Mouse (Mus musculus) cerebellum, adult 2 months (tissue): ENCODE data around the gene C730034F03Rik.

ENCODE experiments used
- CTCF ChIP-seq: fragments of 200-500 bp; IDR thresholded peaks from 2 replicates; pipeline ENCODE4 v1.5.1; 2011; ENCODE audit warnings: low read depth, mild to moderate bottlenecking, control low read depth, low read length, moderate library complexity, borderline replicate concordance; ENCODE audit not compliant: insufficient read depth
- POLR2A ChIP-seq: fragments of 200-500 bp; IDR thresholded peaks from 2 replicates; pipeline ENCODE4 v1.6.1; 2011; ENCODE audit warnings: low read length, control low read depth, borderline replicate concordance; ENCODE audit not compliant: insufficient read depth

DNA sequence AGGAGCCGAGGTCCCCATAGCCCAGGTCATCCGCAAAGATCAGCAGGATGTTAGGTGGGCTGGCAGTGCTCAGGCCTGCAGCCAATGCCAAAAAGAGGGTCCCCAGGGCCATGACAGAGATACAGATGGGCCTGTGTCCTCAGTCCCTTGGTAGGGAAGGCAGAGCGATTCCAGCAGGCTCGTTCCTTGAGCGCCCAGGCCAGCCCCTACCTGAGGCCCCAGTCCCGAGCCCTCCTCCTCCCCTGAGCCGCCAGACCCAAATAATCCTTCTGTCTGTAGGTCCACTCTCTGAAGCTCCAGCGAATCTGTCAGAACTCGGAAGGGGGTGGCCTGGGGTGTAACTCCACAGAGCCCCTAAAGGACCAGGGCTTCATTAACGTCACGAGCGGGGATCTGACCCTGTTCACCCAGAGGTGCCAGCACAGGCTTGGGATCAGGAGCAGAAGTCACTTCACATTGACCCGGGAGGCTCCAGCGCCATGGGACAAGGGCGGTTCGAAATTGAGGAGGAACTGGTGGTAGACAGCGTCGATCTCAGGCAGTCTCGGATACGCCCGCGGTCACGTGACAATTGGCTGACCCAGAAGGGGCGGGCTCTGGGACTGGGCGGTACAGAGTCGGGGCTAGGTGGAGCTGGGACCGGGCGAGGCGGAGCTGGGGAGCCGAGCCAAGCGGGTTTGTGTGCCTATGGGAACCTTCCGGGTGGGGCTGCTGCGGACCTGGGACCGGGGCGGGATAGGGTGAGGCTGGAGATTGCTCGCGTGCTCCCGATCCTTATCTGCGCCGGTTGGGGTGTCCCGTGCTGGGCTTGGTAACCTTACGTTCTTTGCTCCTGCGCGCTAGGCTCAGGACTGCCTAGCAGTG, 46.5 kb downstream of the C730034F03Rik start:
- TF ChIP-seq CTCF (no peak), POLR2A (peak; percentile 92)
